Mouse (Mus musculus) forebrain, embryonic 12.5 days (tissue): ENCODE measurements around the gene Hal. TPM values are rescaled to one million over a fixed set of nuclear protein-coding genes. Genes with fewer than 3 reads are reported as not detected.

Experiments used
- ATAC-seq: fragments of 200-750 bp; cut with Nextera tagmentation; 2 replicates; pipeline ENCODE4 v1.8.0; 2017; ENCODE audit warnings: moderate TSS enrichment; ENCODE audit not compliant: low FRiP score
- H3K27ac ChIP-seq: fragments of 300-500 bp; sonication (generic); 2 replicates; pipeline ENCODE4 v1.5.1; 2016; ENCODE audit warnings: mild to moderate bottlenecking
- H3K27me3 ChIP-seq: fragments of 300-500 bp; sonication (generic); 2 replicates; pipeline ENCODE4 v1.6.1; 2016; ENCODE audit warnings: mild to moderate bottlenecking
- H3K36me3 ChIP-seq: fragments of 300-500 bp; sonication (generic); replicated peaks from 2 replicates; pipeline ENCODE4 v1.6.1; 2016; ENCODE audit warnings: mild to moderate bottlenecking
- H3K4me1 ChIP-seq: fragments of 300-500 bp; sonication (generic); 2 replicates; pipeline ENCODE4 v1.6.1; 2016
- H3K4me2 ChIP-seq: fragments of 300-500 bp; sonication (generic); 2 replicates; pipeline ENCODE4 v1.6.1; 2016; ENCODE audit warnings: mild to moderate bottlenecking, moderate library complexity
- H3K4me3 ChIP-seq: fragments of 300-500 bp; sonication (generic); replicated peaks from 2 replicates; pipeline ENCODE4 v1.5.1; 2016; ENCODE audit warnings: mild to moderate bottlenecking
- H3K9ac ChIP-seq: fragments of 300-500 bp; sonication (generic); 2 replicates; pipeline ENCODE4 v1.6.1; 2016; ENCODE audit warnings: mild to moderate bottlenecking
- H3K9me3 ChIP-seq: fragments of 300-500 bp; sonication (generic); 2 replicates; pipeline ENCODE4 v1.6.1; 2016
- WGBS: fragments of 180-500 bp; shearing (Covaris S2); methylation state at CpG from one replicate; pipeline ENCODE4 v1.1.7; 2016; 5-methylcytosine and 5-hydroxymethylcytosine counted together
- polyA plus RNA-seq: library from polyadenylated mRNA; unstranded; fragments of >200 nt; fragmentation: Nextera tagmentation; extraction: Ambion mirVana; gene quantifications from 2 replicates; pipeline ENCODE4 v1.2.1, GENCODE M21; 2016

The Hal gene
- polyA plus RNA-seq, 1 experiment from 2014 or later: 0.08 TPM

DNA sequence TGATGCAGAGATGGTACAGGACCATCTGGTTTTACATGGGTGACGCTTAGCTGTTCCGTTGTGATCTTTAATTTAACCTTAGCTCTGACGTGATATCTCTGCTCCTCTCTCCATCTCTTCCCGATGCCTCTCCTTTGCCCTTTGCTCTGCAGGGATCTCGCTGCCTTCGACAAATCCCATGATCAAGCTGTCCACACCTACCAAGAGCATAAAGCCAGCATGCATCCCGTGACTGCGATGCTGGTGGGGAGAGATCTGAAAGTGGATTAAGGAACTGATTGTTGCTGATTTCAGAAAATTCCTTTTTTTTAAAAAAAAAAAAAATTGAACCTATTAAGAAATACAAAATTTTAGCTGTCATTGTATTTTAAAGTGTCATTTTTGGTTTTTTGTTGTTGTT lies 4.1 kb upstream of the Hal start:
- ATAC-seq: no peak
- H3K4me1 ChIP-seq: 0 out of 2 replicates have a peak, but pooled peaks cover 5% of the 10 kb centered on the region
- 95% methylated on average over 8 of the region's 8 CpGs for WGBS
- H3K4me2 ChIP-seq: no peak overlapping the region
- no peak overlapping the region for H3K9ac ChIP-seq
- H3K27ac ChIP-seq: no peak overlapping the region
- H3K27me3 ChIP-seq: no peaks in the 10 kb centered on the region
- H3K9me3 ChIP-seq: no peaks in the 10 kb centered on the region
- peaks cover 42% of the 10 kb centered on the region for H3K36me3 ChIP-seq
- H3K4me3 ChIP-seq: no peak overlapping the region

GRCm38 (mm10) chr10:93485055-93485691 lies 3.4 kb upstream of the Hal start:
- Histone ChIP-seq H3K4me1 (0 out of 2 replicates have a peak, but pooled peaks cover 5% of the 10 kb centered on the region), H3K4me2 (no peak overlapping the region), H3K9me3 (no peaks in the 10 kb centered on the region), H3K27ac (no peak overlapping the region), H3K9ac (no peak overlapping the region), H3K27me3 (no peaks in the 10 kb centered on the region), H3K4me3 (no peak overlapping the region), H3K36me3 (peaks cover 36% of the 10 kb centered on the region)
- WGBS: 77% methylated on average over 8 of the region's 8 CpGs
- ATAC-seq: no peak

DNA sequence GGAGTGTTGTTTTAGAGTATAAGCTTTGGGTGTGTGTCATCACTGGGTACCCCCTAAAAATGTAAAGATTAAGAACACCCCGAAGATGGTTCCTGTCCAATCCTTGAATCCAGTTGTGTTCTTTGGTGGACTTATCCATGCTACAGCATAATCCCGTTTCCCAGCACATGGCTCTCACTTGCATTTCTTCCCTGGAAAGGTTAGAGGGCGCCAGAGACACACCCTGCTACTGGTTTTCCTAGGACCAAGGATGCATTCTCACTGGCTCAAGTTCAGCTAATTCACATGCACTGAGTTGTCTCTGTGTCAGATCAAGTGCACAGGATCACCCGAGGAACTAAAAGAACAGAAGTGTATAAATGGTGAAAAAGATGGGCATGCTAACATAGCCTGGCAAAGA lies 1.9 kb upstream of the Hal start:
- ATAC-seq: 0 out of 2 replicates have a peak, but pooled peaks have one; percentile 17
- no peak overlapping the region for H3K27ac ChIP-seq
- no peaks in the 10 kb centered on the region for H3K9me3 ChIP-seq
- WGBS: 29% methylated on average over 4 of the region's 4 CpGs
- H3K4me1 ChIP-seq: 0 out of 2 replicates have a peak, but pooled peaks cover 5% of the 10 kb centered on the region
- no peak overlapping the region for H3K4me2 ChIP-seq
- no peak overlapping the region for H3K9ac ChIP-seq
- no peak overlapping the region for H3K4me3 ChIP-seq
- no peaks in the 10 kb centered on the region for H3K27me3 ChIP-seq
- H3K36me3 ChIP-seq: peaks cover 21% of the 10 kb centered on the region

- 77% methylated on average over 6 of the region's 6 CpGs for WGBS
- Histone ChIP-seq H3K9me3 (no peaks in the 10 kb centered on the region), H3K4me1 (0 out of 2 replicates have a peak, but pooled peaks cover 5% of the 10 kb centered on the region), H3K27me3 (no peaks in the 10 kb centered on the region), H3K4me2 (no peak overlapping the region), H3K36me3 (0 out of 2 replicates have a peak, but pooled peaks cover 3% of the 10 kb centered on the region), H3K9ac (no peak overlapping the region), H3K27ac (no peak overlapping the region), H3K4me3 (no peak overlapping the region)
- no peak for ATAC-seq
Measured at GRCm38 (mm10) chr10:93488828-93489226, 259 bp downstream of the Hal start.

- Histone ChIP-seq H3K4me2 (no peak overlapping the region), H3K4me3 (no peak overlapping the region), H3K27me3 (no peaks in the 10 kb centered on the region), H3K27ac (no peak overlapping the region), H3K9me3 (no peaks in the 10 kb centered on the region), H3K9ac (no peak overlapping the region), H3K4me1 (0 out of 2 replicates have a peak, but pooled peaks cover 5% of the 10 kb centered on the region), H3K36me3 (no peaks in the 10 kb centered on the region)
- no peak for ATAC-seq
- 50% methylated on average over 4 of the region's 4 CpGs for WGBS
Measured at GRCm38 (mm10) chr10:93490451-93490850, 1.9 kb downstream of the Hal start.

- no peak overlapping the region for H3K9ac ChIP-seq
- WGBS: 52% methylated on average over 10 of the region's 10 CpGs
- H3K4me2 ChIP-seq: no peak overlapping the region
- ATAC-seq: no peak
- H3K9me3 ChIP-seq: no peaks in the 10 kb centered on the region
- no peaks in the 10 kb centered on the region for H3K27me3 ChIP-seq
- H3K27ac ChIP-seq: no peak overlapping the region
- H3K4me3 ChIP-seq: no peak overlapping the region
- H3K36me3 ChIP-seq: no peaks in the 10 kb centered on the region
- H3K4me1 ChIP-seq: no peaks in the 10 kb centered on the region
Measured at GRCm38 (mm10) chr10:93500864-93501263, 12.3 kb downstream of the Hal start.

DNA sequence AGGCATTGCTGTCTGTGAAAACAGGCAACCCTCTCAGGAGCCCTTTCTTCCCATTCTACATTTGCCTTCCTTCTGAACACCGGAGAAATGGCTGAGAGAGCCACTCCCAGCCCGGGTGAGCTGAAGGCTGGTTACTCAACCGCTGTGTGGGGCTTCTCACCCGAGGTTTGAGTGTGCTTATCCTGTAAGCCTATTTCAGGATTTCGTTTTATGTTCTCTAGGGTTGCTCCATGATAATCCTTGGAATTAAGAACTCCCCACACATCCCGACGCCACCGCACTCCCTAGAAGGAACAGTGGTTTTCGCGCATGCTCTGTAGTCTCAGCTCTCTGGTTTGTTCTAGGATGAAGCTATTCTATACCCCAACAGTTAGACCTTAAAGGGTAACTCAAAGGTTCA lies 12.8 kb downstream of the Hal start:
- no peak for ATAC-seq
- H3K9ac ChIP-seq: no peak overlapping the region
- no peak overlapping the region for H3K27ac ChIP-seq
- WGBS: 78% methylated on average over 10 of the region's 10 CpGs
- H3K4me2 ChIP-seq: no peak overlapping the region
- H3K27me3 ChIP-seq: no peaks in the 10 kb centered on the region
- no peaks in the 10 kb centered on the region for H3K9me3 ChIP-seq
- no peaks in the 10 kb centered on the region for H3K4me1 ChIP-seq
- H3K36me3 ChIP-seq: no peaks in the 10 kb centered on the region
- no peak overlapping the region for H3K4me3 ChIP-seq

GRCm38 (mm10) chr10:93508383-93508970 lies 19.9 kb downstream of the Hal start:
- Histone ChIP-seq H3K27me3 (no peaks in the 10 kb centered on the region), H3K36me3 (no peaks in the 10 kb centered on the region), H3K4me3 (no peak overlapping the region), H3K4me2 (no peak overlapping the region), H3K4me1 (no peaks in the 10 kb centered on the region), H3K9ac (no peak overlapping the region), H3K27ac (no peak overlapping the region), H3K9me3 (no peaks in the 10 kb centered on the region)
- 71% methylated on average over 7 of the region's 7 CpGs for WGBS
- ATAC-seq: no peak

- Histone ChIP-seq H3K27me3 (no peaks in the 10 kb centered on the region), H3K36me3 (no peaks in the 10 kb centered on the region), H3K27ac (no peak overlapping the region), H3K4me2 (no peak overlapping the region), H3K4me1 (no peaks in the 10 kb centered on the region), H3K9me3 (no peaks in the 10 kb centered on the region), H3K4me3 (no peak overlapping the region), H3K9ac (no peak overlapping the region)
- no peak for ATAC-seq
- WGBS: 91% methylated on average over 15 of the region's 15 CpGs
Measured at GRCm38 (mm10) chr10:93509532-93510153, 21.1 kb downstream of the Hal start.

DNA sequence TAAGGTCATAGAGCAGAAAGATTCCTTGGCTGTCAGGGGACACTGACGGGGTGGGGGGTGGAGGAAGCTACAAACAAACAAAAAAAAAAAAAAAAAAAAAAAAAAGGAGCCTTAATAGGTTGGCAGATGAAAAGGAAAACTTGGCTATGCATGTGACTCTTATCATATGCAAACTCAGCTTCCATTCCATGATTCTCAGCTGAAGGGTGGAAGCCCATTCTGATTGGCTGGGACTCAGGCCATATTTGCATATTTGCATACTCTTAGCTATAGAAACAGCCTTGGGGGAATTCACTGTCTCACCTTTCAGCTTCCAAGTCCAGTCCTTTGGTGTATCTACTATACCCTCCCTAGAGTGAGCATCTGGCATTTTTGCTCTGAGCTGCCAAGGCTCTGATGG lies 26.9 kb downstream of the Hal start:
- H3K4me3 ChIP-seq: no peak overlapping the region
- no peaks in the 10 kb centered on the region for H3K9me3 ChIP-seq
- WGBS: 18% methylated on average over 1 of the region's 1 CpGs
- no peaks in the 10 kb centered on the region for H3K4me1 ChIP-seq
- no peak; the same call in 1 of the 2 replicates for ATAC-seq
- H3K27me3 ChIP-seq: no peaks in the 10 kb centered on the region
- H3K36me3 ChIP-seq: no peaks in the 10 kb centered on the region
- H3K27ac ChIP-seq: no peak overlapping the region
- H3K9ac ChIP-seq: no peak overlapping the region
- H3K4me2 ChIP-seq: no peak overlapping the region

DNA sequence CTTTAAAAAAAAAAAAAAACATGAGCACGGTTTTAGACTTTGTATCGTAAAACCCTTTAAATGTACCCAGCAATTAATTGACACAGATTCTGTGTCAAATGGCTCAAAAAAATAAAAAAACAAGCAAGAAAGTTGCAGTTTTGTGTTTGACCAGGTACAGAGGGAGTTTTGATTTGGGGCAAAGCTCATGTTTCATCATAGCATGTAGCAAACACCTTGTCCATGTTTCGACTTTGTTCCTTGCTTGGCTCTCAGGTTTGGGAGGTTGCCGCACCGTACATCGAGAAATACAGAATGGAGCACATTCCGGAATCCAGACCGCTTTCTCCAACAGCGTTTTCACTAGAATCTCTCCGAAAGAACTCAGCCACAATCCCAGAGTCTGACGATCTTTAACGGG lies 27.4 kb downstream of the Hal start:
- 89% methylated on average over 12 of the region's 12 CpGs for WGBS
- Histone ChIP-seq H3K9ac (no peak overlapping the region), H3K4me2 (no peak overlapping the region), H3K27ac (no peak overlapping the region), H3K4me3 (no peak overlapping the region), H3K9me3 (no peaks in the 10 kb centered on the region), H3K4me1 (no peaks in the 10 kb centered on the region), H3K27me3 (no peaks in the 10 kb centered on the region), H3K36me3 (no peaks in the 10 kb centered on the region)
- ATAC-seq: no peak

DNA sequence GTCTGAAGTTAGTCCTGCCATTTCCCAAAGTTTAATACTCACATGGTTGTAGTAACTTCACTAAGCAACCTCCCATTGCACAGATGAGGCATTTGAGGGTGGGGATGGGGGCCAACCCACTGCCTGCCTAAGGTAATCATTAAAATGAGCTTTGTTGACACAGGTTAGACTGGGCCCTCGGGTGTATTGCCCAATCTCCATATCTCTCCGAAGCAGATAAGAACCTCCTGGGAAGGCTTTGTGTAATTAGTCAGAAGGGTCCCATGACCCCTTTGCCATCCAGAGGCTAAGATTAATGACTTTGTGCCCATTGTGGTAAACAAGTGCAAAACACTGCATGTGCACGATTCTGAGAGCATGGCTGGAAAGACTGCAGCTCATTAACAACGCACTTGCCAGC lies 29.2 kb downstream of the Hal start:
- Histone ChIP-seq H3K27me3 (no peaks in the 10 kb centered on the region), H3K4me3 (no peak overlapping the region), H3K27ac (no peak overlapping the region), H3K9me3 (no peaks in the 10 kb centered on the region), H3K36me3 (no peaks in the 10 kb centered on the region), H3K4me1 (no peaks in the 10 kb centered on the region), H3K9ac (no peak overlapping the region), H3K4me2 (no peak overlapping the region)
- ATAC-seq: no peak
- 77% methylated on average over 4 of the region's 4 CpGs for WGBS

GRCm38 (mm10) chr10:93518186-93518585 lies 29.6 kb downstream of the Hal start:
- no peak for ATAC-seq
- Histone ChIP-seq H3K27ac (no peak overlapping the region), H3K4me2 (no peak overlapping the region), H3K4me3 (no peak overlapping the region), H3K4me1 (no peaks in the 10 kb centered on the region), H3K9ac (no peak overlapping the region), H3K27me3 (no peaks in the 10 kb centered on the region), H3K36me3 (no peaks in the 10 kb centered on the region), H3K9me3 (no peaks in the 10 kb centered on the region)
- WGBS: 85% methylated on average over 4 of the region's 4 CpGs
